Mouse (Mus musculus): ENCODE measurements around the gene Plpp2.

The Plpp2 gene

DNA sequence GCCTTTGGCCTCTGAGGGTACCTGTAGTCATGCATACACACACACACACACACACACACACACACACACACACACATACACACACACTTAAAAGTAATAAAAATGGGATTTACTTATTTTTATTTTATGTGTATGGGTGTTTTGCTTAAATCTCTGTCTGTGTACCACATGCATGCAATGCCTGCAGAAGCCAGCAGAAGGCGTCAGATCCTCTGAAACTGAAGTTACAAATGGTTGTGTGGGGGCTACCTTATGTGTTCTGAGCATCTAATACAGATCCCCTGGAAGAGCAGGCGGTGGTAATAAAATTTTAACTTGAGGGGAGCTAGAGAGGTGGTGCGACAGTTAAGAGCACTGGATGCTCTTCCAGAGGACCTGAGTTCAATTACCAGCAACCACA is 5.5 kb downstream of the Plpp2 start:
- CTCF ChIA-PET = no interaction called here

DNA sequence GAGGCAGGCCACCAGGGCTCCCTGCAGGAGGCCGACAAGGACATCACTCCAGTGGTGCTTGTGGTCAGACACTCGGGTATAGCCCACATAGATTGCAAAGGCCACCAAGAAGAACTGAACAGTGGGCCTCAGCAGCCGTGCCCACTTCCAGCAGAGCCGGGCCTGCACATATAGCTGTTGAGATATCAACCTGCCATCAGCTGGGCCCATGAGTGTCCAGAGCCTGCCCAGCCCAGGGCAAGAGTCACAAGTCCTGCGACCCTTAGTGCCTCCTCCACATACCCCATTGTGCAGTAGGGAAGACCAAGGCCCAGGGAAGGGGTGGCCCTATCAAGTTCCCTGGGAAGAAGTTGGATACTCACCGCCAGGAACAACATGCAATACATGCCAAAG is 6.1 kb downstream of the Plpp2 start:
- CTCF ChIA-PET = no interaction called here

DNA sequence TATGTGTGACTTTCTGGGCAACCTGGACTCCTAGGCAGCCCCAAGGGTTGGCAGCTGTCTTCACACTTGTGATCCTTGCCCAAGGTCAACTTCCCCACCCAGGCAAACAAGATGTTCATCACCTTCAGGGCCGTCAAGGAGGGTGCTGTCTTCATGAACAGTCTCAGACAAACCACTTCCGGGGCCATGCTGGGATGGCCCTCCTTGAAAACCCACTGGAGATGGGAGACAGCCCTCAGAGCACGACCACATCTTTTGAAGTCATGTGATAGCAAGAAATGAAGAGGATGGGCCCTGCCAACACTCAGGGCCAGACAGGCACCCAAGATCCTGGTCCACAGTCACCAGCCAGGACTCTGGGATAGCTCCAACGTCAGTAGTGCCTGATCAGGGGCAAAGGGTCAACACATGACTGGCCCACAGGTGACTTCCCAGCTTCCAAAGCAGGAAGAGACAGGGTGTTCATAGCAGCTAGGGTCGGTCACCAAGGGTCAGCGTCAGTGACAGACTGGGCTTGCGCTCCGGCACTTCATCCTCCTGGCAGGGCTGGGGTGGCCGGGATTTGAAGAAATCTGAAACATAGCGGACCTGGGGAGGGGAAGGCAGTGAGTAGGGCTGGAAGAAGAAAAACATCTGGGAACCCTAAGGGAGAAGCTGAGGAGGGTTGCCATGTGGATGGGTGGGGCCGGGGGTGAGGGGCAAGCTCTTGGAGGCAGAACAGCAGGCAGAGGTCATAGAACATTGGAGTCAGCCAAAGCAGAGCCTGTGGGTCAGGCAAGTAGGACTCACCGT is 6.7 kb downstream of the Plpp2 start:
- CTCF ChIA-PET = no interaction called here

- CTCF ChIA-PET = no interaction called here
These were observed 7.9 kb downstream of the Plpp2 start for GRCm38 (mm10) chr10:79525456-79526325.

- CTCF ChIA-PET = no interaction called here
These were observed 9.2 kb downstream of the Plpp2 start for GRCm38 (mm10) chr10:79524433-79524832.

GRCm38 (mm10) chr10:79506709-79507108 is 26.9 kb downstream of the Plpp2 start:
- CTCF ChIA-PET = no interaction called here

GRCm38 (mm10) chr10:79502830-79503644 is 30.6 kb downstream of the Plpp2 start:
- CTCF ChIA-PET = no interaction called here

DNA sequence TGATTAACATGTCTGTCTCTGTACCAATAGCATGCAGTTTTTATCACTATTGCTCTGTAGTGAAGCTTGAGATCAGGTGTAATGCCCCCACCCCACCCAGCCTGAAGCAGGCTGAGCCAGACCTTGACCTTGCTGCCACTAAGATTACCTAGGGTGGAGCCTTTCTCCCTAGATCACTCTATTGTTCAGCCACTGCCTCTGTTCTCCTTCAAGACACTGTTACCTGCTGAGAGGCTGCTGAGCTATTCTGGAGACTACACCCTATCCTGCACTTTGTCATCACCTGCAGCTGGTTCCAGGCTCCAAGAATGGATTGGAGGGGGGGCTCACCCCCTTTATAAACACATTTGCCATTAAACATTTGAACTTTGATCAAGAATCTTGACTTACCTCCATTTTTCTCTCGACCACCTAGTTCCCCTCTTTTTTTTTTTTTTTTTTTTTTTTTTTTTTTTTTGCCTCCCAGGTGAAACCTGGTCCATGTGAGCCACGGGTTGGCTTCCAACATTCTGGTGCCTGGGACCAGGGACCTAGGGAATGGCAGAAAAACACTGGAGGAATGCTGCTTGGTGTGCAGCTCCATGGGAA is 36.8 kb downstream of the Plpp2 start:
- CTCF ChIA-PET = no interaction called here

DNA sequence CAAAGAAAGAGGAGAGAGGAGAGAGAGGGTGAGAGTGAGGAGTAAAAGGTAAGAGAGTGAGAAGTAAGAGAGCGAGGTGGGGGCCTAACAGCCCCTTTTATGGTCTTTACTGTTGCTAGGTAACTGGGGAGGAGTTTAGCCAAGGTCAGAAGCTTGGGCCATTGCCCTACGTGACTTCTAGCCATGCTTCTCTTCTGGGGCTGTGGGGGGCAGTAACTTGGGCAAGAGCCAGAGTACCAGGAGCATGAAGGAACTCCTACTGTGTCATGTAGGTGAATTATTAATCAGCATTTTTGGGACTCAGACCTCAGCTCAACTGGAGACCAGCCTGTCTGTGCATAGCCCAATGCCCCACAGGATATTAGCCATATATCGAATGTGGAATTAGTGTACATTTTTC is 37.7 kb downstream of the Plpp2 start:
- CTCF ChIA-PET = no interaction called here

Data from spleen, embryonic (tissue).